Mouse (Mus musculus): Measurements from ENCODE around the gene Pdlim7. TPM values are rescaled to one million over a fixed set of nuclear protein-coding genes. Genes with fewer than 3 reads are reported as not detected.

The Pdlim7 gene
- total RNA-seq, 2 experiments from 2014 or later: 5.9 to 13.0 TPM

GRCm38 (mm10) chr13:55522730-55523129, 9.3 kb upstream of the Pdlim7 start:
- no peak for ATAC-seq (replicated peaks; ENCODE audit: poor library complexity)

GRCm38 (mm10) chr13:55519606-55520005, 6.1 kb upstream of the Pdlim7 start:
- peak; percentile 58 for ATAC-seq (replicated peaks; ENCODE audit: poor library complexity)

GRCm38 (mm10) chr13:55516955-55517354, 3.5 kb upstream of the Pdlim7 start:
- peak; percentile 59 for ATAC-seq (replicated peaks; ENCODE audit: poor library complexity)

GRCm38 (mm10) chr13:55513828-55514227, 352 bp upstream of the Pdlim7 start:
- no peak for ATAC-seq (replicated peaks; ENCODE audit: poor library complexity)

- ATAC-seq (replicated peaks; ENCODE audit: poor library complexity): no peak
Measured at GRCm38 (mm10) chr13:55512379-55513031, 971 bp downstream of the Pdlim7 start.

DNA sequence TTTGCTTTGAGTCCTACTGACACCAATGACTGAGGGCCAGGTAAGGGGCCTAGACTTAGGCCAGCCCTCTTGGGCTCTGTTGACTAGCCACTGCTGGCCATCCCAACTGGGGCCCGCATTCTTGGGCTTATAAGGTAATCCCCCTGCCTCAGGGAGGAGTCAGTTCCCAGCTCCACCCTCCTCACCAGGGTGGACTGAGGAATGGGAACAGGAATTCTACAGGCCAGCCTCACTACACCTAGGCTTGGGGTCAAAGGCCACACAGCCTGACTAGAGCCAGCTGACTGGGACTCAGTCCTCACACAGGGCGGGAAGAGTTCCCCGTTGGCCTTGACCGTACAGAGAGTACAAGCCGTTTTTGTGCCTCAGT, 2.0 kb downstream of the Pdlim7 start:
- ATAC-seq (replicated peaks; ENCODE audit: poor library complexity): no peak

DNA sequence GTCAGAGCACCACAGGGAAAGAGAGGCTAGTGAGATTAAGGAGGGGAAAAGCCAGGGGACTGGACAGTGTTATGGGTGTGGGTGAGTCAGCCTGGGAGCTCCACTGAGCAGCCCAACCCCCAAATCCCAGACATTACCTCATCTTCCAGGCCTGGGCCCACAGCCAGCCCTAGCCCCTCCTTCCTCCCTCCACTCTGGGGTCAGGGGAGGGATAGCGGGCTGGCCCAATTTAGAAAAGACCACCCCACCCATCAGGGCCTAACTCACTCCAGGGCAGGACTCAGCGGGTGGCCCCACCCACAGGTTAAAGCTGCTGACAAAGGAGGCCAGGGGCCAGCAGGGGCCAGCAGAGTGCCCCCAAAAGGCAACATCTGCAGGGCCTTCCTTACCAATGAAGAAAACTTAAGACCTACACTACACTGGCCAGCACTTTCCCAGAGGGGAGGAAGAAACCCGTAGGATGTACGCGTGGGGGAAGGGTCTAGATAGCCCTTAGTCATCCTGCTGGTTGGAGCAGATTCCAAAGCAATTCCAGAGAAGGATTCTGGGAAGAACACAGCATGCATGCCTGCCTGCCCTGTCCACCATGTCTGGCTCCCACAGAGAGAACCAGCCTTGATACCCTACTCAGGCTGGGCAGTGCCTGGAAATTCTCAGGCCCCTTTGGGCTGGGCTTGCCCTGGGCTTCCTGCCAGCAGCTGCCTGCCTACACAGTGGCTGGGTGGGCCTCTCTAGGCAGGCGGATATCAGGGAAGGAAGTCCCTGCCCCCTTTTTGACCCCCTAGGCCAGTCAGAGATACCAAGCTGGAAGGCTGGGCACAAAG, 2.6 kb downstream of the Pdlim7 start:
- ATAC-seq (replicated peaks; ENCODE audit: poor library complexity): peak; percentile 27

DNA sequence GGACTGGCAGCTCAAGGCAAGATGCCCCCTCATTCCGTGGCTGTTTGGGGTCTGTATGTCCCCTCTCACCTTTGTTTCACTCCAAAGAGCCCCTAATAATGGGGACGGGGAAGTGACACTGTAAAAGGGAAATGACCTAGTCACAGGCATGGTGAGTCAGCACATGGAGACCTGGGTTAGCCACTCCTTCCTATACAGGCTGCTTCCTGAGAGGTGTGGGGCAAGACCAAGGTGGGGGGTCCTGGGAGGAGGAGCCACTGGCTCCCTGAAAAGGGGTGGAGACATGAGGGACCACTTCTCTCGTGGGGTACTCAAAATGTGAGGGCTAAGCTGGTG, 3.2 kb downstream of the Pdlim7 start:
- ATAC-seq (replicated peaks; ENCODE audit: poor library complexity): peak; percentile 45

- ATAC-seq (replicated peaks; ENCODE audit: poor library complexity): no peak
Measured at GRCm38 (mm10) chr13:55508531-55508930, 4.9 kb downstream of the Pdlim7 start.

- peak; percentile 33 for ATAC-seq (replicated peaks; ENCODE audit: poor library complexity)
Measured at GRCm38 (mm10) chr13:55507877-55508276, 5.6 kb downstream of the Pdlim7 start.

DNA sequence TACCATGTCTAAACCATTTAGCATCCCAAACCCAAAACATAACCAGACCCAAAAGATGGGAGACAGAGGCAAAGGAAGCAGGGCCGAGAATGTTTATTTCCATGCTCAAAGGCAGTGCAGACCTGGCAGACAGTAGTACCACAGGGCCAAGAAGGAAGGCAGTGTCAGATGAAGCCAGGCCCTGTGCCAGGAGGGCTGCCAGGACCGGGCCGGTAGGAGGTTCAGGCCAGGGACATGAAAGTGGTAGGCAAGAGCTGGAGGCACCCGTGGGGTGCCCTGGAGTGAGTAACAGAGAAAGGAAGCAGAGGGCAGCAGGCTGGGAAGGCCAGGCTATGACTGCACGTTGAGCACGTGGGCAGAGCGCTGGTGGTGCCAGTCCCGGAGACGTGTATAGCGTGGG, 6.8 kb downstream of the Pdlim7 start:
- ATAC-seq (replicated peaks; ENCODE audit: poor library complexity): no peak

GRCm38 (mm10) chr13:55505810-55506209, 7.7 kb downstream of the Pdlim7 start:
- ATAC-seq (replicated peaks; ENCODE audit: poor library complexity): no peak

GRCm38 (mm10) chr13:55504390-55504789, 9.1 kb downstream of the Pdlim7 start:
- ATAC-seq (replicated peaks; ENCODE audit: poor library complexity): no peak

GRCm38 (mm10) chr13:55502405-55502804, 11.1 kb downstream of the Pdlim7 start:
- ATAC-seq (replicated peaks; ENCODE audit: poor library complexity): no peak

GRCm38 (mm10) chr13:55500575-55500974, 12.9 kb downstream of the Pdlim7 start:
- ATAC-seq (replicated peaks; ENCODE audit: poor library complexity): no peak

GRCm38 (mm10) chr13:55498906-55499305, 14.6 kb downstream of the Pdlim7 start:
- ATAC-seq (replicated peaks; ENCODE audit: poor library complexity): no peak

GRCm38 (mm10) chr13:55496661-55497060, 16.8 kb downstream of the Pdlim7 start:
- no peak for ATAC-seq (replicated peaks; ENCODE audit: poor library complexity)

DNA sequence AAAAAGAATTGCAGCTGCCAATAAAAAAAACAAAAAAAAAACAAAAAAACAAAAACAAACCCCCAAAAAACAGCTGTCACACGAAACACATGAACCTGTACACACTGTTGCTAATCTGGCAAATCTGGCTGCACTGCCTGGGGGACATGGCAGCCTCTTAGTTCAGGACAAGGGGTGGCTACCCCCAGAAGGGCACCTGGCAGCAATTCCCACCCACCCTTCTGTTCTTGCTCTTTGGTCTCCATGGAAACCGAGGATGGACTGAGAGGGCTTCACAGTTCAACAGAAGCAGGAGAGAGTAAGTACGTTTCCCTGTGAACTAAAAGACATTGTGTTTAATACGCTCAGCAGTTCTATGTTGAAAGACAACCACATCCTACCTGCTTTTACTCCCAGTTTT, 17.8 kb downstream of the Pdlim7 start:
- ATAC-seq (replicated peaks; ENCODE audit: poor library complexity): no peak

DNA sequence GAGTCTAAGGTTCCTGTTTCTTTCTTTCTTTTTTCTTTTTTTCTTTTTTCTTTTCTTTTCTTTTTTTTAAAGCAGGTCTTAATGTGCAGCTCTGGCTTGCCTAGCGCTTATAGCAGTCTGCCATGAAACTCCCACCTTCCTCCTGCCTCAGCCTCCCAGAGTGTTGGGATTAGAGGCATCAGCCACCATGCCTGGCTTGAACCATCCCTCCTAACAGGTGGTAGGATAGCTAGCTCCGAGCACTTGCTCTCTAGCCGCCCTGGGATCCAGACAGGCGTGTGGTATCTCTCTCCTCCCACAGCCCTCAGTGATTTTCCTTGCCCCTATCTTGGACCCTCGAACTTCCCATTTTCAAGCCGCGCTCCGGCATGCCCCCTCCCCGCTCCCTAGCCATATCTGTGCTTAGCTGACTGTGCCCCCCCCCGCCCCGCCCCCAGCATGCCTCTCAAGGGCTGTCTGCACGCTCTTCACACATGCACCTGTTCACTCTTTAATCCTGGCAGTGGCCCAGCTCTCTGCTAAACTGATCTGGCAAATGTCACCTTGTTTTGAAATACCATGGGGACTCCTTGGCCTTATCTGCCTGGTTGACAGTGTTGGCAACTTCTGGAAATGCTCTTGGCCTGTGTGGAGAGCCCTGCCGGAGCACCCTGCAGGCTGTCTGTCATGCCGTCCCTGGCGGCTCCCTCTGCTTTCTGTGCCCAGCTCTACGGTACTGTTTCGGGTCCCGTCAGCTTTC, 18.4 kb downstream of the Pdlim7 start:
- ATAC-seq (replicated peaks; ENCODE audit: poor library complexity): peak; percentile 91

- no peak for ATAC-seq (replicated peaks; ENCODE audit: poor library complexity)
Measured at GRCm38 (mm10) chr13:55494257-55494656, 19.2 kb downstream of the Pdlim7 start.

DNA sequence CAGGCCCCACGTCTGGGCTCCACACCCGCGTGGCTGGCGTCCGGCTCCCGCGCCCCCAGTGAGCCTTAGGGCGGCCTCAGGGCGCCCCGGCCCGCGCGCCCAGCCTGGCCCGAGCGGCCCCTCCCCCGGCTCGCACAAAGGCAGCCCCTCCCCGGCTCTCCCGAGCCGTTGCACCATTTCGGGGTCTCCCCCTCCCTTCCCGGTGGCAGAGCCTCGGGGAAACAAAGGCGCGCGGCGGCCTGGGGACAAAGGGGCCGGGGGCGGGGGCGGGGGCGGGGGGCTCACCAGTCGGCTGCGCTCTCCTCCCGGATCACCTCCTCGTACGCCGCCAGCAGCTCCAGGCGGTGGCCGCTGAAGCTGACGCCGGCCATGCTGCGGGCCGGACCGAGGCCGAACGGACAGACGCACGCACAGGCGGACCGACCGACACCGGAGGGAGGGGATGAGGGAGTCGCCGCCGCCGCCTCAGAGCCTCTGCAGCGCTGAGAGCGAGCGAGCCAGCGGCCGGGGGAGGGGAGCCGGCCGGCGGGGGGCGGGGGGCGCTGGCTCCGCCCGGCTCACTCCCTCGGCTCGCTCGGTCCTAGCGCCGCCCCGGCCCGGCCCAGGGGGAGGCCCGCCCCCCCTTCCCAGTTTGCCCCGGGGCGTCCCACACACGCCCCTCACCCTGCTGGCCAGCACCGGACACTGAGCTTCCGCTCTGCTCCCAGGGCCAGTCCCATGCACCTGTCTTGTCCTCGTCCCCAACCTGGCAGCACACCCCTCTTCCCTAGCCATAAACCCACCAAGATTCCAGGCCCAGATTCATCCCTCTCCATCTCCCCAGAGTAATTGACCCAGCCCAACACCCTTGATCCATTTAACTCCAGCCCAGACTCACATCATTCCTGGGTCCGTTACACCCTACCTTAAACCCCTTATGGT, 25.6 kb downstream of the Pdlim7 start, which contains the start of gene Dbn1:
Gene Dbn1, minus strand, starts transcription at position 534 of the 921 bp plus-strand sequence.
- 0 out of 2 replicates have a peak, but pooled peaks have one; percentile 3 for ATAC-seq (replicated peaks; ENCODE audit: poor library complexity)
